Mouse (Mus musculus) liver, postnatal 0 days (tissue): ENCODE measurements around the gene Foxo6. TPM values are rescaled to one million over a fixed set of nuclear protein-coding genes. Genes with fewer than 3 reads are reported as not detected.

Source experiments
- ATAC-seq: fragments of 200-750 bp; cut with Nextera tagmentation; 2 replicates; pipeline ENCODE4 v1.8.0; 2017; ENCODE audit warnings: mild to moderate bottlenecking, moderate library complexity
- DNase-seq: peaks from one replicate; pipeline ENCODE4 v3.0.0-alpha.2; 2016
- H3K27ac ChIP-seq: fragments of 300-500 bp; sonication (generic); 2 replicates; pipeline ENCODE4 v1.5.1; 2014; ENCODE audit warnings: antibody characterized with exemption, moderate library complexity, mild to moderate bottlenecking, low read depth
- H3K27me3 ChIP-seq: fragments of 300-500 bp; sonication (generic); 2 replicates; pipeline ENCODE4 v1.6.1; 2014; ENCODE audit warnings: low read length, control low read depth, mixed read lengths; ENCODE audit not compliant: insufficient read depth
- H3K36me3 ChIP-seq: fragments of 300-500 bp; sonication (generic); replicated peaks from 2 replicates; pipeline ENCODE4 v1.6.1; 2014; ENCODE audit warnings: mild to moderate bottlenecking, control low read depth, low read length, moderate library complexity, mixed read lengths; ENCODE audit not compliant: insufficient read depth
- H3K4me1 ChIP-seq: fragments of 300-500 bp; sonication (generic); 2 replicates; pipeline ENCODE4 v1.6.1; 2014; ENCODE audit warnings: antibody characterized with exemption, mild to moderate bottlenecking, control low read depth; ENCODE audit not compliant: insufficient read depth
- H3K4me2 ChIP-seq: fragments of 300-500 bp; sonication (generic); 2 replicates; pipeline ENCODE4 v1.6.1; 2014; ENCODE audit warnings: low read depth, mild to moderate bottlenecking, low read length, moderate library complexity, mixed read lengths
- H3K4me3 ChIP-seq: fragments of 300-500 bp; sonication (generic); 2 replicates; pipeline ENCODE4 v1.5.1; 2014; ENCODE audit warnings: low read depth, low read length
- H3K9ac ChIP-seq: fragments of 300-500 bp; sonication (generic); replicated peaks from 2 replicates; pipeline ENCODE4 v1.6.1; 2014; ENCODE audit warnings: mild to moderate bottlenecking, moderate library complexity
- H3K9me3 ChIP-seq: fragments of 300-500 bp; sonication (generic); 2 replicates; pipeline ENCODE4 v1.6.1; 2016; ENCODE audit warnings: mild to moderate bottlenecking, control low read depth, low read length, mixed read lengths
- CTCF ChIP-seq: sonication (generic); IDR thresholded peaks from 2 replicates; pipeline ENCODE4 v1.5.1; 2016; ENCODE audit warnings: antibody characterized with exemption, low read depth
- EP300 ChIP-seq: IDR thresholded peaks from 2 replicates; pipeline ENCODE4 v1.6.1; 2016; ENCODE audit warnings: antibody characterized with exemption, low read depth, mild to moderate bottlenecking
- WGBS: fragments of 180-500 bp; shearing (Covaris S2); extraction: QIAGEN DNeasy Blood & Tissue Kit; methylation state at CpG from one replicate; pipeline ENCODE4 v1.1.7; 2014; ENCODE audit not compliant: insufficient replicate concordance; 5-methylcytosine and 5-hydroxymethylcytosine counted together
- polyA plus RNA-seq: library from polyadenylated mRNA; unstranded; fragments of >200 nt; fragmentation: Nextera tagmentation; extraction: Ambion mirVana; gene quantifications from 2 replicates; pipeline ENCODE4 v1.2.1, GENCODE M21; 2015

Gene Foxo6
- polyA plus RNA-seq, 1 experiment from 2014 or later: not detected

DNA sequence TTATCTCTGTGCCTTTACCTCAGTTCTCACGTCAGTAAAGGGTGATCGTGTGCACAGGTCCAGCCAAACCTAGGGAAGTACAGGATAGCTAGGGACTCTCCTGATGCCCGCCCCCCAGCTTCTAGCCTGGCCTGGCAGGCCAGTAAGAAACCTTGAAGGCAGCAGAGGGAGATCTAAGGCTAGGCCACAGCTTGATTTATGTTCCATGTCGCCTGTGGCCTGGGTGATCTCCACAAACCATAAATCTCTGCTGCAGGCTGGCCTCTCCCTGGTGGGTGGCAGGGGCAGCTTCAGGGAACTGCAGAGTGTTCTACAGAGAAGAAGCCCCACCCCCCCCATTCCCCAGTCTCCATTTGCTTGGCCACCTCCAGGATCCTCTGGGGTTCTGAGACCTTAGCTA lies 55.2 kb downstream of the Foxo6 start:
- Histone ChIP-seq H3K27me3 (no peaks in the 10 kb centered on the region), H3K9me3 (no peaks in the 10 kb centered on the region), H3K4me2 (no peak overlapping the region), H3K36me3 (no peaks in the 10 kb centered on the region), H3K4me1 (no peaks in the 10 kb centered on the region), H3K9ac (no peak overlapping the region), H3K27ac (no peak overlapping the region), H3K4me3 (no peak overlapping the region)
- 62% methylated on average over 4 of the region's 4 CpGs for WGBS
- ATAC-seq: no peak
- TF ChIP-seq CTCF (no peak), EP300 (no peak)
- no peak for DNase-seq

DNA sequence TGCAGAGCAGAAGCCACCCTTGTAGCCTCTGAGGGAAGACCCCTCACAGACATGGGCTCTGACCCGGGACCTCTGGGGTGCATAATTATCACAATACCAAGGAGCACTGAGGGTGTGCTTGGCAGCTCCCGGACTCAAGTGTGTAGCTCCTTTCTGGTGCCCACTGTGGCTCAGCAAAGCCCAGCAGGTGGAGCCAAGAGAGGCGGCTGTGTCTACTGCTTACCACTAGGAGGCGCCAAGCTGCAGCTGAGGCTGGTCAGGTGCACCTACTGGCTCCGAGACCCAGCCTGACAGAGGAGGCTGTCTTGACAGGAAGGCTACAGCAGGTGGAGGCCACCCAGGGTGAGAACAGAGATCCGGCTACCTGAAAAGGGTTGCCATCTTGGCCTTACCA lies 56.9 kb downstream of the Foxo6 start:
- TF ChIP-seq EP300 (no peak), CTCF (peak; percentile 95)
- no peaks in the 10 kb centered on the region for H3K36me3 ChIP-seq
- no peaks in the 10 kb centered on the region for H3K27me3 ChIP-seq
- no peak overlapping the region for H3K9ac ChIP-seq
- 11% methylated on average over 6 of the region's 6 CpGs for WGBS
- ATAC-seq: peak; percentile 61; the same call in 1 of the 2 replicates
- H3K4me1 ChIP-seq: no peaks in the 10 kb centered on the region
- no peaks in the 10 kb centered on the region for H3K9me3 ChIP-seq
- H3K4me2 ChIP-seq: no peak overlapping the region
- peak; percentile 73 for DNase-seq
- H3K27ac ChIP-seq: no peak overlapping the region
- no peak overlapping the region for H3K4me3 ChIP-seq

DNA sequence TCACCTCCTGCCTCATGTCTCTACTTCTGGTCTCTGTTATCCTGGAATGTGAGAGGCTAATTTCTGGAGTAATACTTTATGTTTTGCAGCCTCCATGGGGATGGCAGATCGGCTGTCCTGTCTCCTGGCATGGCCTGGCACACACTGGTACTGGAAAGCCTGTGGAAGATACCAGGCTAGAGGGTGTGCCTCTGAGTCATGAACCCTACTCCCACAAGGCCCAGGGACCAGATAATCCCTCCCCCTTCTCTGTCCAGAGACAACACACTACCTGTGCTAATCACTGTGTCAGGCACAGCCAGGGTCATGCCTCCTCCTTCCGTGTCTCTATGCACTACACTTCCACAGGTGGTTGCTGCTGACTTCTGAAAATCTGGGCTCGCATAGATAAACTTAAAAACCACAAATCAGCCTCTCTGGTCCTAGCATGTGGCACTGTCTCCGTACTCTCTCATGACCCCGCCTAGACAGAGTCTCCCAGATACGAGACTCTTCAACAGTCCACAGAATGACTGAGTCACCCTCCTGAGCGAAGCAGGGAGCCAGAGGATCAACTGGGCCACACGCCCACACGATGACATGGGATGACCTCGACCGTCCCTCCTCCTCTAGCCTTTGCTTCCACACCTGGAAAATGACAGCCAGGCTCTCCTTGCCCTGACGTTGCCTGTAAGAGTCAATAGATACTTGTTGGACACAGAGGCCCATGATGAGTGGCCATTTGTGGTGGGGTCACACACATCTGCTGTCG lies 57.5 kb downstream of the Foxo6 start:
- 0 out of 2 replicates have a peak, but pooled peaks have one; percentile 23 for ATAC-seq
- no peak for DNase-seq
- no peak overlapping the region for H3K27ac ChIP-seq
- no peak overlapping the region for H3K9ac ChIP-seq
- 59% methylated on average over 13 of the region's 13 CpGs for WGBS
- no peak overlapping the region for H3K4me2 ChIP-seq
- TF ChIP-seq EP300: no peak
- no peaks in the 10 kb centered on the region for H3K9me3 ChIP-seq
- H3K36me3 ChIP-seq: no peaks in the 10 kb centered on the region
- no peaks in the 10 kb centered on the region for H3K4me1 ChIP-seq
- no peaks in the 10 kb centered on the region for H3K27me3 ChIP-seq
- H3K4me3 ChIP-seq: no peak overlapping the region

- no peak for ATAC-seq
- H3K27ac ChIP-seq: no peak overlapping the region
- 69% methylated on average over 3 of the region's 3 CpGs for WGBS
- no peaks in the 10 kb centered on the region for H3K36me3 ChIP-seq
- no peak for TF ChIP-seq EP300
- no peak for TF ChIP-seq CTCF
- no peak overlapping the region for H3K9ac ChIP-seq
- H3K4me1 ChIP-seq: no peaks in the 10 kb centered on the region
- no peaks in the 10 kb centered on the region for H3K9me3 ChIP-seq
- H3K4me2 ChIP-seq: no peak overlapping the region
- DNase-seq: no peak
- no peaks in the 10 kb centered on the region for H3K27me3 ChIP-seq
- H3K4me3 ChIP-seq: no peak overlapping the region
These were observed 58.5 kb downstream of the Foxo6 start for GRCm38 (mm10) chr4:120228613-120229012.

DNA sequence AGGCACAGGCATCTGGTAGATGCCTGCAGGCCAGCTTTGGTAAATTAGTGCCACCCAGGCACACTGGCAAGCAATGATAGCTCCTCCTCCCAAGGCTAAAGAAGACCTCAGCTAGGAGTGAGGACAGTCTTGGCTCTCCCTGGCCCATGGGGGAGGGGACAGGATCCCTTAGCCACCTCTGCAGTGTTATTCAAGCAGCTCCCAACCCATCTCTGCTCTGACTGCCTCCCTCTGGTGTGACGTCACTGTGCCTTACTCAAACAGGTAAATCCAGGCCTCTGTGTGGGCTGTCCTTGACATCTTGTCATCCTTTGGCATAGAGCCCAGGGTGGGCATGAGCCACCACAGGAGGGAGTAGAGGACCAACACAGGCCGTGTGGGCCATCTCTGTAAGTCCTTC lies 59.9 kb downstream of the Foxo6 start:
- no peak overlapping the region for H3K9ac ChIP-seq
- no peak for DNase-seq
- H3K4me3 ChIP-seq: no peak overlapping the region
- ATAC-seq: no peak
- TF ChIP-seq CTCF (no peak), EP300 (no peak)
- no peaks in the 10 kb centered on the region for H3K4me1 ChIP-seq
- H3K9me3 ChIP-seq: no peaks in the 10 kb centered on the region
- no peaks in the 10 kb centered on the region for H3K27me3 ChIP-seq
- no peak overlapping the region for H3K4me2 ChIP-seq
- H3K36me3 ChIP-seq: no peaks in the 10 kb centered on the region
- no peak overlapping the region for H3K27ac ChIP-seq
- WGBS: 50% methylated on average over 2 of the region's 2 CpGs

- 66% methylated on average over 4 of the region's 4 CpGs for WGBS
- Histone ChIP-seq H3K27me3 (no peaks in the 10 kb centered on the region), H3K4me3 (no peak overlapping the region), H3K9me3 (no peaks in the 10 kb centered on the region), H3K4me2 (no peak overlapping the region), H3K4me1 (no peaks in the 10 kb centered on the region), H3K9ac (no peak overlapping the region), H3K27ac (no peak overlapping the region), H3K36me3 (no peaks in the 10 kb centered on the region)
- ATAC-seq (no peak), DNase-seq (no peak)
- TF ChIP-seq CTCF (no peak), EP300 (no peak)
These were observed 60.5 kb downstream of the Foxo6 start for GRCm38 (mm10) chr4:120226682-120227081.
